Mouse (Mus musculus) spleen, embryonic (tissue): Measurements from ENCODE around the gene Sult6b2.

Experiments used
- CTCF ChIA-PET: fragments of 350-600 bp; sonication (Branson Sonifier 250); formaldehyde crosslinking; loops from one replicate; lab custom pipeline; 2022; lab: Charles Lee

Sult6b2 gene

DNA sequence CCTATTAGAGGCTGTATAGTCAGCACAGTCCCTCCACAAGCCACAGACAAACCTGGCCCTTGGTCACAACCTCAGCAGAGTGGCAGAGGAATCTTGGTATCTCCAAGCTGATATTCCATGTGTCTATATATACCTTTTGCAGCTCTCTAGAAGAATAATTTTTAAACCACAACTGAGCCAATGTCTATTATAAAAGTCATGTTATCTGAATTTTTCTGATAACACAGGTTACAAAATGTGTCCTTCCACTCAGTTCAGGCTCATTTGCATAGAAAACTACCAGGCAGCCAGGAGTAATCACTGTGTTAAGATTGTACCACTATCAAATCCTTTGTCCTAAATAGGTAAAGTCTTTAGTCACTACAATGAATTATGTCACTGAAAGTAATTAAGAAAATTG is at the start of gene Sult6b2:
TSS of gene Sult6b2 (minus strand) at position 101 of the 400 bp plus-strand sequence.
- CTCF ChIA-PET: no interaction called here

DNA sequence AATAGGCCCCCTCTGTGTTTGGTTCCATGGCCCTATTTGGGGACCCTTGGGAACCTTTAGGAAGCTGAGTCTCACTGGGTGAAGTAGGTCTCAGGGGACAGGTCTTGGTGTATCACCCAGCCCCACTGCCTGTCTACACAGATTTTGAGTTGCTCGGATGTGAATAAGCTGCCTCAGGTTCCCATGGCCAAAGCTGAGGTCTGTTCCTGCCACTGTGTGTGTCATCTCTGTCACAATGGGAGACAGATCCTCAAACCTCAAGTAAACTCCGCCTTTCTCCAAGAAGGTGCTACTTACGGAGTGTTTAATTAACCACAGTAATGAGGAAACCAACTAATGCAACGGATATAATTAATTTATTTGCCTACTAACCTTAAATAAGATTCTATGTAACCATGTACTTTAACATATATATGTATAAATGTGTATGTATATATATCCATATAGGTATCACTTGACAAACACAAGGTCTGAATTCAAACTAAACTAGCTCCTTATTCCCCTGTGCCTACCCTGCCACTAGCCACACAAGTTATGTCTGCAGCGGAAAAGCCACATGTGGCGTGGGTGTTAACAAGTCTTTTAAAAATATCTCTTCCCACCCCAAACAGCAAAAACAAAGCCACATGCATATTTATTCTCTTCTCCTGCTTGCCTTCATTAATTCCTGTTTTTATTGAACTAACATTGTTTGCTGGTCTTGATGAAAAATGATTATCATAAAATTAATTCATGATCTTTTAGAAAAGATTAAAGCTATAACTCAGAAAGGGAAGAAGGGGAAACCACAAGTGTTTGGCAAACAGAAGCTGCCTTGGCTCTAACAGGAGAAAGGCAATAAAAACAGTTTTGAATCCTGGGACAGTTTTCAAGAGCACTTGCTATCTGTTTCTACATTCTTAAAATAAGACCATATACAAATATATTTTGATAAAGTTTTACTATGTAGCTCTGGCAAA is 48.4 kb upstream of the Sult6b2 start:
- CTCF ChIA-PET: no interaction called here

DNA sequence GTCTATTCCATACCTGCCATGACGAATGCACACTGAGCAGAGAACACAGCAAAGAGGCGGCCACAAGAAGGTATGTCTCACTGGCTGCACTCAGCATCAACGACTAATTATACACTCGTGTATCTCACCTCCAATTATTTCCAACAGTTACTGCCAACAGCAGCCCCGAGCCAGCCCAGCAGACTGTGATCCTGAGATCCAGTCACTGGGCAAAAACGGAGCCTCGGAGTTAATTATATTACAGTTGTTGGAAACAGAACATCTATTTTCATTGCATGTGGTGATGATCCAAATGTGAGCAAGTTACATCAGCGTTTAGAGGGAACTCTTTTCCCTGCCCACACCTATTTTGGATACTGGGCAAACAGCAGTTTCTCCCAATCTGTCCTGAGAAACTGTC is 46.1 kb upstream of the Sult6b2 start:
- CTCF ChIA-PET: no interaction called here

DNA sequence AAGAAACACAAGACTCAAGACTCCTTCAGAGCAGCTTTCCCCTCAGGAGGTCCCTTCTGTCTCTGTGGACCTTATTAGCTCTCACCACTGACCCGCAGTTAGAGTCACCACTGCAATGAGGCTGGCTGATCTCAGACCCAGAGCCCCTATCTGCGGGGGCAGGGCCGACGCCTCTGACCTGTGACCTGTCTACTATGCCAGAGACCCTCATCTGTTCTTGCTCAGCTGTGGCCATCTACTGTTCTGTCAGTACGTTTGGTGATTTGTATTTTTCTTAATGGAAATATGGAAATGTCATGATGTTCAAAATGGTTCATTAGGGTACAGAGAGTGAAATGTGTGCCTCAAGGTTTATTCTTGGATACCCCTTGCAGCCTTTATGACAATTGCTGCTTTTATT is 45.0 kb upstream of the Sult6b2 start:
- CTCF ChIA-PET: no interaction called here

DNA sequence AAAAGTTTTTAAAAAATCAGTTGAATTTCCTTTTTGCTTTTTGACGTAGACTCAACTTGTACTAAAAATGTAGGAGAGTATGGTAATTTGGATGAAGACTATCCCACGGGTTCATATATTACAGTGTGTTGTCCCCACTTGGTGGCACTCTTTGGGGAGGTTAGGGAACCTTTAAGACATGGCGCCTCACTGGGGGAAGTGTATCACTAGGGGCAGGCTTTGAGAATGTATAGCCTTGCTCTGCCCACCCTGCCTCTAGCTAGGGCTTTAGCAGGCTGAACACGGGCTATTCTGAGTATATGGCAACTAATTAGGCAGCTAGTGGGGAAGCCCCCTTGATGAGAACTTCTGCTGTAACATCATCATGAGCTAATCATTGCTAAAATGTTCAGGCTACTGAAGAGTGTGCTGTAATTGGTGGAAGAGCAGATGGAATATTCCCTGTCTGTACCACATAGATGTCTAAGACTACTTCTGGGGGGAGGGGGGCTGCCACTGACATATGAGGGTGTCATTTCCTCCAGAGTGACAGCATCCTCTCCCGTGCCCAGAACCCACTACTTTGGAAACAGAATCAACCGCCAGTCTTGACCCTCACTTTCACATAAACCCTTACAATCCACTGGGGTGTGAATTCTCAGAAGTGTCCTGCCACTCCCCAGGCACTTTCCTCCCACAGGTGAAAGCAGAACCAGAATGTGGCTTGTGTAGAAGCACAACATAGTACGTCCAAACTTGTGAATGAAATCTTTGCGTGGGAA is 43.8 kb upstream of the Sult6b2 start:
- CTCF ChIA-PET: no interaction called here

DNA sequence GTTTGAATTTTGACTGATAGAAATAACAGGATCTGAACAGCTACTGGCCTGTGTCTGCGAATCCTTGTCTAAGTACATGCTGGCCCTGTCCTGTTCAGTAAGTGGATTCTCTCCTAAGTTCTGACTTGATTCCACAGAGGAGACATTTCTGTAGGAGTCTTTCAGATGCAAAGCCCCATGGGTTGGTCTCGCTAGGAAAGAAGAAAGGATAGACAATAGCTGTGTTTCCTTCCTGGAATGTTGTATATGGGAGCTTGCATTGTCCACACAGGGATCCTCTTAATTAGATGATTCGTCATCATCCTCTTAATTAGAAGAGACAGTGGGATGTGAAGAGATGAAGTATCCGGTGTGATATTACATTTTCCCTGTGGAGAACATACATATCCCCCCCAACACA is 42.6 kb upstream of the Sult6b2 start:
- CTCF ChIA-PET: interaction anchor here (0.6 kb wide), 1 partner anchor 387 kb away, joined by 4 read pairs; no protein-coding TSS in a partner anchor

DNA sequence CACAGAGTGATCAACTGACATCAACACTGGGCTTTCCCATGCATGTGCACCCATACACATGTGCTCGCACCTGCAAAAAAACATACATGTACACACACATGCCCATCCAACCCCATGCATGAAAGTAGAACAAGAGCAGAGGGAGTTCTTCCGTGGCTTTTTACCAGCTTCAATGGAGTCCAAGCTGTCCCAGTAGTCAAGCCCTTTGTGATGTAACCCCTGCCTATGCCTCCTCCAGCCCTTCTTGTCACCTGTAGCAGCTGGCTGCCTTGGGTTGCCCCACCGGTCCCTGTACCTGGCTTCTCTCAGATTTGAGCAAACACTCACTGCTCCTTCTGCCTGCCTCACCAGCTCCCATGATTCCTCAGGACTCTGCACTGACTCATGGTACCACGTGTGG is 40.8 kb upstream of the Sult6b2 start:
- CTCF ChIA-PET: no interaction called here

DNA sequence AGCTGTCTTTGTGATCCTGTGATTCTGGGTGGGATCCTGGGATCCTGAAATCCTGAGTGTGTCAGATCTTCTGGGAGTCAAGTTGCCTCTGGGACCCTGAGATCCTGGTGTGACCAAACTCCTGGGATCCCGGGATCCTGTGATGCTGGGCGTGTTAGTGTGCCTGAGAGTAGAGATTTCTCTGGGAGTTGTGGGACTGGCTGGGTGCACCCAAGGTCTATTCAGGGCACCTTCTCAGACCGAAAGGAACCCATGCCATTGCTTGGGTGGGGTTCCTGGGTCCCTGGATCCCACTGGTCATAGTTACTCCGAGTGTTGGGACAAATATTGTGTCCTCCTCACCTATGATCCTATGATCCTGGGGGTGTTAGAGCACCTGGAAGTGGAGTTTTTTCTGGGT is 39.8 kb upstream of the Sult6b2 start:
- CTCF ChIA-PET: no interaction called here

DNA sequence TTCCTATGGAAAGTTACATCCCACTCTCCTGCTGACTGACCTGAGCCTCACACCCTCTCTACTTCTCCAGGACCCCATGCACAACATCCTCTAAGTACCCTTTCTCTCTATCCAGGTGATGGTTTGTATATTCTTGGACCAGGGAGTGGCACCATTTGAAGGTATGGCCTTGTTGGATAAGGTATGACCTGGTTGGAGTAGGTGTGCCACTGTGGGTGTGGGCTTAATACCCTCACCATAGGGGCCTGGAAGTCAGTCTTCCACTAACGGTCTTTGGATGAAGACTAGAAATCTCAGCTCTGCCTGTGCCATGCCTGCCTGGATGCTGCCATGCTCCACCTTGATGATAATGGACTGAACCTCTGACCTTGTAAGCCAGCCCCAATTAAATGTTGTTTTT is 34.2 kb upstream of the Sult6b2 start:
- CTCF ChIA-PET: no interaction called here

DNA sequence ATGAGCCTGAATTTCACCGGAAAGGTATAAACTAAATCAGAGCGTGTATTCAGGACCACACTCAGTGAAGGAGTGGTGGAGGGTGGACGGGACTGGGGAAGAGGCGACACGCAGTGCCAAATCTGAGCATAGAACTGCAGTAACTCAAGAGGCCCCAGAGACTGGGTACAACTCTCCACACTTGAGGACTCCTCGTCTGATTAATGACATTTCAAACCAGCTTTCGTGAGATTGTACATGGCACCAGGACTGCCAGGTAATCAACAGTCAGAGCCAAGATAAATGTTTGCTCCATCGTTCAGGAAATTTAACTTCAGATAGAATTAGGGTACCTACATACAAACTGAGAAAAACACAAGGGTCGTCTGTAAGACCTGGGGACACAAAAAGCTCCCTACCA is 33.0 kb upstream of the Sult6b2 start:
- CTCF ChIA-PET: no interaction called here

DNA sequence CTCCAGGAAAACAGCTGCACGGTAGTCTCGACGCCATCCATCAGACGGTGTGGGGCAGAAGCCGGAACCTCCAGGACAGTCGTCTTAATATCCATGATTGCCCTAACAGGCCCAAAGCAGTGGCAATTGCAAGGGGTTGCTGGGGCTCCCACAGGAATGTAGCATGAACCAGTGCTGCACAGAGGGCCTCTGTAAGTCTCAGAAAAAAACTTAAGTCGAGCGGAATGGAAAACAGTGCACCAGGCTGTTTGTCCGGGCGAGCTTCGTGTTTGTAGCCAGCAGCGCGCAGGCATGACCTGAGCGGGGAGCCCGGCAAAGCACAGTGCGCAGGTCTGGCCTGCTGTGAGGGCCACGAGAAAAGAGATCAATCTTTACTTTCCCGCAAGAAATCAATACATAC is 31.4 kb upstream of the Sult6b2 start:
- CTCF ChIA-PET: no interaction called here

DNA sequence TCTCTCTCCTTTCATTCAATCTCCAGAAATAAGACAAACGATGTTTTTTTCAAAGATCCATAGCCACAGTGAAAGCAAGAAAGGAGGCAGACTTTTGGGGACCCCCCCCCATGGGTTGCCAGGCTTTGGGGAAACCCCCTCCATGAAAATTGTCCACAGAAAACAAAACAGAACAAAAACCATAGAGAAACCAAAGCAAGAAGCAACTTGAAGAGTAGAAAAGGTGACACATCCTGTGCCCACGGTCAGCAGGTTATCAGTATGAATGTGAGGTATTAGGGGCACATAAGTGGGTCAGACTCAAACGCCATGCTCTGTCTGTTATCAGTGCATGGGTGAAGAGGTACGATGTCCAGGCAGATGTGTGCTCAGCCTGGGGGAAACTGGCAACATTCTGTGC is 30.6 kb upstream of the Sult6b2 start:
- CTCF ChIA-PET: no interaction called here

DNA sequence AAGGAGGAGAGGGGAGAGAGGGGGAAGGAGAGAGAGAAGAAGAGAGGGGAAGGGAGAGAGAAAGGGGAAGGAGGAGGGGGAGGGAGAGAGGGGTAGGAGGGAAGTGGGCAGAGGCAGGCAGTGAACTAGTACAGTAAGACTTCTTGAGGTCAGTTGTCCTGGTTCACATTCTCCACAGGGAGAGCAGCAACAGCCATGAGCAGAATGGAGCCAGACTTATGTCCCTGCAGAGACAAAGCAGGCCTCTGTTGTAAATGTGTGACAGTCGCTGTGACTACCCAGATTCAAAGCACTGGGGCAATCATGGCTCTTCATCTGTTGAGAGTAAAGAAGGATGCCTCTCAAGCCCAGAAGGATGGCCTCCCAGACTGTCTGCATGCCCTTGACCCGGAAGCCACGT is 27.4 kb upstream of the Sult6b2 start:
- CTCF ChIA-PET: no interaction called here

DNA sequence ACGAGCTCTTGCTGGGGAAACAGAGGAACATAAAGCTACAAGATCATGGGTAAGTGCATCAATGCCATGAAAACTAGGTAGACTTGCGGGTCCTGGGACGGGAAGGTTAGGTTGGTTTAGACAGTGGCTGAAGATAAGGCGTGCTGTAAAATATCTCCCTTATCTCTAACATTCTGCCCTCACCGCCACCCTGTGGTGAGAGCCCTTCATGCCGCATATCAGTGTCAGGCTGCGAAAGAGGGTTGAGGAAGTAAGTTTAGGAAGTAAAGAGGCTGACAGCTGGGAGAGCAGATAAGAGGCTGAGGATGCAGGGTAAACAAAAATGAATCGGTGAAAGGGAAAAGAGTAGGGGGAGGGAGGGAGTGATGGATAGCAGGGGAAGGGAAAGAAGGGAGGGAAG is 26.9 kb upstream of the Sult6b2 start:
- CTCF ChIA-PET: no interaction called here

DNA sequence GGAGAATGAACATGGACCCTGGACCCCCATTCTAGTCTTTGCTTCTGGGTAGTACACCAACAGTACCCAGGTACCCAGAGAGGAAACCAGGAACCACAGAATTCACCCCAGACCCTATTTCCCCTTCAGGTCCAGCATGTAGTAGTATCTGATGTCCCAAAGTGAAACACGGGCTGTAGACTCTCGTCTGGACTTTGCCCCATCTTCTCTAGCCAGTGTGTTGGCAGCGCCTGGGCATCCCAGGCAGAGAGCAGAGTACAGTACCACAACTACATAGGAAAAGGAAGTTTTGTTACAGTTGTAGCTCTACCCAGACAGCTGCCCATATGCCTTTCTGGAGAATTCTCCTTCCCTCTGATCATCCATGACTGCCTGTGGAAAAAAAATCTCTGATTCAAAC is 25.9 kb upstream of the Sult6b2 start:
- CTCF ChIA-PET: no interaction called here

DNA sequence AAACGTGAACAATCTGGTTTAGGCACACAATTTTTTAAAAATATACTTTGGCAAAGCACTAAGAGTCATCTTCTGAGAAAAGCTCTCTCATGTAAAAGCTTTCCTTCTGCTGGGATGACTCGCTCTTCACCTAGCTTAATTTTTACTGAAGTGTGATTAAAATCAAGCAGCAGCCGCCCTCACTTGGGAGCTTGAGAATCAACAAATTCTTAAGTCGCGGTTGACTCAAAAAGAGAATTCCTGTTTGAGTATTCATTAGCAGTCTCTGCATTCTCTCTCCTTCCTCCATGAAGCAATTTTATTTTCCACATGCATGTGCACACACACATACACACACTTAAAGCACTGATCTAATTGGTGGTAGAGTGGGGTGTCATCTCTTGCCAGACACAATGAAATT is 21.1 kb upstream of the Sult6b2 start:
- CTCF ChIA-PET: interaction anchor here (0.6 kb wide), 1 partner anchor 146 kb away, joined by 3 read pairs; no protein-coding TSS in a partner anchor

DNA sequence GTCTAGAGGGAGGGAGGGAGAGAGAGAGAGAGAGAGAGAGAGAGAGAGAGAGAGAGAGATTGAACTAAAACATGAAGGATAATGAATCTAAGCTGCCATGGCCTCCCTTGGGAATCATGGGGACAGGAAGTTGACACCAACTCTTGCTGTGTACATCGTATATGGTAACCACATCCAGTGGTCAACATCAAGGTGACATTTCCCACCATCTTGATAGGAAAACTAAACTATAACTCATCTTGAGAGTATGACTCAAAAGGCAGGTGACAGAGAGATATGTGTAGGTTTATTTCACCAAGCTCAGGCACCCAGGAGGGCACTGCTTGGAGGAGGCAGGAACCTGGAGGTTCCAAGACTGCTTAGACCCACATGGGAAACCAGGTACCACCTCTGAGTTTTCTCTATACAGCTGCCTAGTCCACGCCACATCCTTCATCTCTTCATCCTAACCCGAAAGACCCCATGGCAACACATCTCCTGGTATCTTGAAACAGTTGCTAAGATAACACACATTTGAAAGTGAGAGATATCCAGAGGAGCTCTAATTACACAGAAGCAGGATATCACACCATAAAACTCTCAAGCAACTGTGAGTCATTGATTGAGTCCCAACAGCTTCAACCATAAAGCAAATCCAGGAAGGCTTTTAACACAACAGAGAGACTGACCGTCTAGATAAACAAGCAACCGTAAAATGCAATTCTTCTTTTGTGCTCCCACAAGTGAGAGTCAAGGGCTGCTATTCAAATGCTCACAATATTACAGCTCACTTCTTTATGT is 18.9 kb upstream of the Sult6b2 start:
- CTCF ChIA-PET: no interaction called here

DNA sequence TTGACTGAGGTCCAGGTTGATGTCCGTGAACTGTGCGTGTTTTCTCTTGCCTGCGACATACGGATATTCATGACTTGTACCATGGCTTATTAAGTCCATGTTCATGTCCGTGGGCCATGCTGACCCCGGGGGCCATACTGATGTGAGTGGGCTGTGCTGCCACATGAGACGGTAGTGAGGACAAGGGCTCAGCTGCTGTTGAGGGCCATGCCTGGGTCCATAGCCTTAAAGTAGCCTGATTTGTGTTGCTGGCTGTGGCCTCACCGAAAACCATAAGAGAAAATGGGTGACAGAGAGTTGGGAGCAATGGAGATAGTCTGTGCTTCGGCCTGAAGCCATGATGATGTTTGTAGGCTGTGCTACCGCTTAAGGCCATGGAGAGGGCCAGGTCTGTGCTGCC is 14.0 kb upstream of the Sult6b2 start:
- CTCF ChIA-PET: no interaction called here

DNA sequence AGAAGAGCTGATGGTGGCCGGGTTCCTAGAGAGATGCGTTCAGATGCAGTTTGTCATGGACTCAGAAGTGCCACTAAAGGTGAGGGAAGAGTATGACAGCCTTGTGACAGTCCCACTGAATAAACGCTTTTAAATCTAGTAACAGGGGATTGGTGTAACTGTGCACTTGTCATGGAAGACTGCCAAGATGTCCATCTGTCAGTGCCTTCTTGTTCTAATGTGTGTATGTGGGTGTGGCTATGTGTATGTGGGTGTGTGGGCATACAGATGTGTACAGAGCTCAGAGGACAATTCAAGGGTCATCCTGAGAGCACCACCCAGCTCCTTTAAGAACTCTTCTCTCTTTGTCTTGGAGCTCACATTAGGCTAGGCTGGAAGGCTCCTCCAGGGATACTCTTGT is 11.2 kb upstream of the Sult6b2 start:
- CTCF ChIA-PET: no interaction called here

DNA sequence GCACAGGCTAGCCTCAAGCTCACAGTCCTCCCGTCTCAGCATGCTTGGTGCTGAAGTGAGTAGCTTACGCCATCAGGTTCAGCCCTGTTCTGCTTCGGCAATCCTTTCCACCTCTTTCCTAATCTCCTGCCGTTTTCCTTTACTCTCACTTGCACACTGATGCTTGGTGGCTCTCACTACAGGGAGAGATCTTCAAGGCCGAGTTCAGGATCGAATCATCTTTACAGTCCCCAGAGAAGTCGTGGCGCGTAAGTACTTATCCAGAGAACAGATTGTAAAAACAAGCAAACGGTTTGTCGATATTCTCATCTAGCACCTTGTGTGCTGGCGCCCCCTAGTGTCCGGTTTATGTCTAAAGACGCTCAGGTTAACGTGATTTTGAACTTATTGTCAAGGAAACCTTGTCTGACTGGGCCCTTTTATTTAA is 10.2 kb upstream of the Sult6b2 start:
- CTCF ChIA-PET: no interaction called here

DNA sequence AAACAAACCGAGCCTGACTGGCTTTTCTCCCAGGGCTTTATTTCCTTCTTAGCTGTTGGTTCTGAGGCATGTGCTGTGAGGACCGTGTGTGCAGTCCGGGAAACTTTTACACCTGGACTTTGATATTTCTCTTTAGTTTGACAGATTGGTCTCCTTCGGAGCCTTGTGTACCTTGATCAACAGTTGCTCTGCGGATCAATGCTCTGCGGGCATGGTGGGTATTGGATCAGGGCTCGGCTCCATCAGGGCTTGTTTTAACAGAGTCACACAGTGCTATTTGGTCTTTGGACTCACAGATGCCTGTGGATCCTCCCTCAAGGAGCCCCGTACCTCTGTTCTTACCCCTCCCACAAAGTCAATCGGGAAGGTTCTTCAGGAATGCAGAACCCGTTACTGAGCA is 9.7 kb upstream of the Sult6b2 start:
- CTCF ChIA-PET: no interaction called here

DNA sequence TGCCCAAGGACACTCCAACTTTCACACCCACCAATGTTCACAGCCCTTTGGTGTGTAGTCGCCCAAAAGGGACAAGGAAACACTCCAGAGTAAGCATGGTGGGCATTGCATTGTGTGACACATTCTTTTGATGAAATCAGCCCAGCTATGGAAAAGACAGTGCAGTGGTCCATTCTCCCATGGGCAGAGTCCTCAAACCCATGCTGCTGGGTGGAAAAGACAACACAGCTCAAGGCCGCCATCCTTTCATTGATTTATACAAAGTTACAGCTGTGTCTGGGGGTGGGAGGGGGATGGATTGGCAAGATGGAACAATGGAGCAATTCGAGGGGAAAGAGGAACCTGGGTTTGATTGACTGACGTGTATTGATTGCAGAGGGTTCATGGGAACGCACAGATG is 8.7 kb upstream of the Sult6b2 start:
- CTCF ChIA-PET: no interaction called here
